Mouse (Mus musculus): ENCODE measurements around the gene Lamc2. TPM values are rescaled to one million over a fixed set of nuclear protein-coding genes. Genes with fewer than 3 reads are reported as not detected.

The Lamc2 gene
- polyA plus RNA-seq, 1 experiment = 0.94 TPM

GRCm38 (mm10) chr1:153157021-153157623, 29.1 kb downstream of the Lamc2 start:
- Histone ChIP-seq H3K4me1 (ENCODE audit: control insufficient read depth, insufficient read depth, low read length) (no peaks in the 10 kb centered on the region), H3K27me3 (ENCODE audit: control insufficient read depth, insufficient read depth, low read length) (no peaks in the 10 kb centered on the region), H3K27ac (ENCODE audit: control insufficient read depth, insufficient read depth, low read depth, low read length) (no peak overlapping the region), H3K4me3 (ENCODE audit: control insufficient read depth, low read depth, low read length) (no peak overlapping the region), H3K36me3 (ENCODE audit: control insufficient read depth, insufficient read depth, low read length) (no peaks in the 10 kb centered on the region)
- no peak for TF ChIP-seq POLR2A (IDR thresholded peaks at IDR 0.05; ENCODE audit: control insufficient read depth, low read depth, low read length)
- no peak for TF ChIP-seq CTCF (IDR thresholded peaks at IDR 0.05; ENCODE audit: control insufficient read depth, insufficient read depth, insufficient replicate concordance, low read depth, low read length)

GRCm38 (mm10) chr1:153155364-153155763, 30.9 kb downstream of the Lamc2 start:
- no peak for TF ChIP-seq CTCF (IDR thresholded peaks at IDR 0.05; ENCODE audit: control insufficient read depth, insufficient read depth, insufficient replicate concordance, low read depth, low read length)
- TF ChIP-seq POLR2A (IDR thresholded peaks at IDR 0.05; ENCODE audit: control insufficient read depth, low read depth, low read length) = no peak
- no peaks in the 10 kb centered on the region for H3K4me1 ChIP-seq (ENCODE audit: control insufficient read depth, insufficient read depth, low read length)

GRCm38 (mm10) chr1:153153619-153154137, 32.6 kb downstream of the Lamc2 start:
- H3K4me3 ChIP-seq (ENCODE audit: control insufficient read depth, low read depth, low read length) = no peak overlapping the region
- TF ChIP-seq CTCF (IDR thresholded peaks at IDR 0.05; ENCODE audit: control insufficient read depth, insufficient read depth, insufficient replicate concordance, low read depth, low read length) (no peak), POLR2A (IDR thresholded peaks at IDR 0.05; ENCODE audit: control insufficient read depth, low read depth, low read length) (no peak)
- H3K36me3 ChIP-seq (ENCODE audit: control insufficient read depth, insufficient read depth, low read length) = no peaks in the 10 kb centered on the region

More at GRCm38 (mm10) chr1:153155364-153155763, 30.9 kb downstream of the Lamc2 start:
- H3K36me3 ChIP-seq (ENCODE audit: control insufficient read depth, insufficient read depth, low read length) = no peaks in the 10 kb centered on the region
- H3K27ac ChIP-seq (ENCODE audit: control insufficient read depth, insufficient read depth, low read depth, low read length) = no peak overlapping the region
- H3K4me3 ChIP-seq (ENCODE audit: control insufficient read depth, low read depth, low read length) = no peak overlapping the region
- no peaks in the 10 kb centered on the region for H3K27me3 ChIP-seq (ENCODE audit: control insufficient read depth, insufficient read depth, low read length)

GRCm38 (mm10) chr1:153152594-153152993, 33.7 kb downstream of the Lamc2 start:
- no peaks in the 10 kb centered on the region for H3K4me1 ChIP-seq (ENCODE audit: control insufficient read depth, insufficient read depth, low read length)
- H3K4me3 ChIP-seq (ENCODE audit: control insufficient read depth, low read depth, low read length) = no peak overlapping the region
- no peaks in the 10 kb centered on the region for H3K36me3 ChIP-seq (ENCODE audit: control insufficient read depth, insufficient read depth, low read length)
- H3K27ac ChIP-seq (ENCODE audit: control insufficient read depth, insufficient read depth, low read depth, low read length) = no peak overlapping the region
- H3K27me3 ChIP-seq (ENCODE audit: control insufficient read depth, insufficient read depth, low read length) = no peaks in the 10 kb centered on the region
- TF ChIP-seq CTCF (IDR thresholded peaks at IDR 0.05; ENCODE audit: control insufficient read depth, insufficient read depth, insufficient replicate concordance, low read depth, low read length) = no peak
- no peak for TF ChIP-seq POLR2A (IDR thresholded peaks at IDR 0.05; ENCODE audit: control insufficient read depth, low read depth, low read length)

More at GRCm38 (mm10) chr1:153153619-153154137, 32.6 kb downstream of the Lamc2 start:
- Histone ChIP-seq H3K27me3 (ENCODE audit: control insufficient read depth, insufficient read depth, low read length) (no peaks in the 10 kb centered on the region), H3K27ac (ENCODE audit: control insufficient read depth, insufficient read depth, low read depth, low read length) (no peak overlapping the region), H3K4me1 (ENCODE audit: control insufficient read depth, insufficient read depth, low read length) (no peaks in the 10 kb centered on the region)

- no peaks in the 10 kb centered on the region for H3K4me1 ChIP-seq (ENCODE audit: control insufficient read depth, insufficient read depth, low read length)
- no peak overlapping the region for H3K4me3 ChIP-seq (ENCODE audit: control insufficient read depth, low read depth, low read length)
- H3K27ac ChIP-seq (ENCODE audit: control insufficient read depth, insufficient read depth, low read depth, low read length) = no peak overlapping the region
- no peaks in the 10 kb centered on the region for H3K27me3 ChIP-seq (ENCODE audit: control insufficient read depth, insufficient read depth, low read length)
- TF ChIP-seq POLR2A (IDR thresholded peaks at IDR 0.05; ENCODE audit: control insufficient read depth, low read depth, low read length) (no peak), CTCF (IDR thresholded peaks at IDR 0.05; ENCODE audit: control insufficient read depth, insufficient read depth, insufficient replicate concordance, low read depth, low read length) (no peak)
- H3K36me3 ChIP-seq (ENCODE audit: control insufficient read depth, insufficient read depth, low read length) = no peaks in the 10 kb centered on the region
Observed at GRCm38 (mm10) chr1:153145791-153146190, 40.5 kb downstream of the Lamc2 start.

GRCm38 (mm10) chr1:153144021-153144420, 42.2 kb downstream of the Lamc2 start:
- no peaks in the 10 kb centered on the region for H3K27me3 ChIP-seq (ENCODE audit: control insufficient read depth, insufficient read depth, low read length)
- H3K4me1 ChIP-seq (ENCODE audit: control insufficient read depth, insufficient read depth, low read length) = no peaks in the 10 kb centered on the region
- no peaks in the 10 kb centered on the region for H3K36me3 ChIP-seq (ENCODE audit: control insufficient read depth, insufficient read depth, low read length)
- no peak overlapping the region for H3K4me3 ChIP-seq (ENCODE audit: control insufficient read depth, low read depth, low read length)
- H3K27ac ChIP-seq (ENCODE audit: control insufficient read depth, insufficient read depth, low read depth, low read length) = no peak overlapping the region
- TF ChIP-seq POLR2A (IDR thresholded peaks at IDR 0.05; ENCODE audit: control insufficient read depth, low read depth, low read length) = no peak
- no peak for TF ChIP-seq CTCF (IDR thresholded peaks at IDR 0.05; ENCODE audit: control insufficient read depth, insufficient read depth, insufficient replicate concordance, low read depth, low read length)

GRCm38 (mm10) chr1:153140747-153141228, 45.5 kb downstream of the Lamc2 start:
- TF ChIP-seq CTCF (IDR thresholded peaks at IDR 0.05; ENCODE audit: control insufficient read depth, insufficient read depth, insufficient replicate concordance, low read depth, low read length) (no peak), POLR2A (IDR thresholded peaks at IDR 0.05; ENCODE audit: control insufficient read depth, low read depth, low read length) (no peak)

More at GRCm38 (mm10) chr1:153140747-153141228, 45.5 kb downstream of the Lamc2 start:
- Histone ChIP-seq H3K27me3 (ENCODE audit: control insufficient read depth, insufficient read depth, low read length) (no peaks in the 10 kb centered on the region), H3K4me1 (ENCODE audit: control insufficient read depth, insufficient read depth, low read length) (no peaks in the 10 kb centered on the region), H3K27ac (ENCODE audit: control insufficient read depth, insufficient read depth, low read depth, low read length) (no peak overlapping the region), H3K4me3 (ENCODE audit: control insufficient read depth, low read depth, low read length) (no peak overlapping the region), H3K36me3 (ENCODE audit: control insufficient read depth, insufficient read depth, low read length) (no peaks in the 10 kb centered on the region)
